Mouse (Mus musculus): ENCODE measurements around the gene Trpm5. TPM values are rescaled to one million over a fixed set of nuclear protein-coding genes. Genes with fewer than 3 reads are reported as not detected.

The Trpm5 gene
- polyA plus RNA-seq, 1 experiment from 2014 or later: 1.5 TPM

DNA sequence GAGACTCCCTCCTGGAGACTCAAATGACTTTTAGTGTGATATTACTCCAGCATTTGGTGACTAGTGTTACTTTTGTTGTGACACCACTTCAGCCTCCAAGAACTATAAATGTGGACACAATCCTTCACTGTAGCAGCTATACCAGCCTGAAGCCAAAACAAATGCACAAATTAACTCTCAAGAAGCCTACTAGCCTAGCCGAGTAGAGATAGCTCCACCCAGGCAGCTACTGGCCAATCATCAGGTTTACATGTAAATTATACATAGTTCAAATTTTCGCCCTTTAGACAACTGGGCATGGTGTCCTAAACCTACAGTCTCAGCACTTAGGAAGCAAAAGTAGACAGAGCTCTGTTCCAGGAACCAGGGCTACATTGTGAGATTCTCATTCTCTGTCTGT, 43.1 kb downstream of the Trpm5 start:
- no peaks in the 10 kb centered on the region for H3K27me3 ChIP-seq (ENCODE audit: control insufficient read depth, insufficient read depth, low read depth, low read length)
- H3K4me3 ChIP-seq (ENCODE audit: low read depth, low read length): no peak overlapping the region
- H3K9ac ChIP-seq (ENCODE audit: low read depth, low read length): no peak overlapping the region
- no peak overlapping the region for H3K4me2 ChIP-seq (ENCODE audit: low read length)
- H3K36me3 ChIP-seq (ENCODE audit: control insufficient read depth, insufficient read depth, low read length): no peaks in the 10 kb centered on the region
- ATAC-seq: no peak
- H3K4me1 ChIP-seq (ENCODE audit: control insufficient read depth, insufficient read depth, low read length): peaks cover 24% of the 10 kb centered on the region
- H3K9me3 ChIP-seq (replicated peaks; ENCODE audit: control insufficient read depth, low read length, poor library complexity, severe bottlenecking): no peaks in the 10 kb centered on the region
- no peak overlapping the region for H3K27ac ChIP-seq (ENCODE audit: low read length)
- WGBS: 52% methylated on average over 2 of the region's 2 CpGs

DNA sequence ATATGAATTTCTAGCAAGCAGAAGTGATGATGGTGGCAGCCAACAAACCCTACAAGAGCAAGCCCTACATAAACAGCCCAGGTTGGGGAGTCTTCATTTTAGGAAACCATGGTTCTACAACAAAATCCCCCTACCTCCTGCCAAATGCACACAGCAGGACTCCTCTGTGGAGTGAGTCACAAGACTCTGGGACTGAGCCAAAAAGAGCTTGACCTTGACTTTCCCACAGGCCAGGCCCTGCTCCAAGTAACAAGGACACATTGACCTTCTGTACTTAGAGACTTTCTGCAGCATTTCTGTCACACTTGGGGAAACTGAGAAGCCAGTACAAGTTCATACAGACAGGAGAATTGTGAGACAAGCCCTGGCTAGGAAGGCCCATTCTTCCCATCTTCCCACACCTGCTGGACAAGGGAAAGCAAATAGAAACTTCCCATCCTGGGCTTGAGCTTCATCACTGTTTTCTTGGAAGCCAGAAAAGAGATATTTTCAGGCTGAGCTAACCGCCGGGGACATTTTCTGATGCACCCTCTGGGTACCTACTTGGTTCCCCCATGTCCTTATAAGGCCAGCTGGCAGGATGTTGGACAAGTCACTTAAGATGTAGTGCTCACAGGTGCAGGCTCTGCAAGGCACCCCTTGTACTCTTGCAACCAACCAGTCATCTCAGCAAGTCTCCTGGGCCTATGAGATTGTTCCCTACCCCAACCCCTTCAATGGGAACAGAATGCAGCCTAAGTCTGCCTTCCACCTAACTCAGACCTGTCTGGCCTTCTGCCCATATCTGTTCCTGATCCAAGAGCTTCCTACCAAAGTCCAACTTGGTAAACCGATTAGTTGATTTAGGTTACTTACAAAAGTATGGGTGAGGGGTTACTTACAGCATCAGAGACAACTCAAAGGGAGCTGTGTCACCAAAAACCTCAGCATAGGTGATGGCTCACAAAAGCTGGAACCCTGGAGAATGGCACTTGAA, 44.3 kb downstream of the Trpm5 start:
- peaks cover 21% of the 10 kb centered on the region for H3K4me1 ChIP-seq (ENCODE audit: control insufficient read depth, insufficient read depth, low read length)
- H3K27me3 ChIP-seq (ENCODE audit: control insufficient read depth, insufficient read depth, low read depth, low read length): no peaks in the 10 kb centered on the region
- no peak overlapping the region for H3K9ac ChIP-seq (ENCODE audit: low read depth, low read length)
- H3K27ac ChIP-seq (ENCODE audit: low read length): no peak overlapping the region
- no peak overlapping the region for H3K4me3 ChIP-seq (ENCODE audit: low read depth, low read length)
- H3K4me2 ChIP-seq (ENCODE audit: low read length): no peak overlapping the region
- H3K36me3 ChIP-seq (ENCODE audit: control insufficient read depth, insufficient read depth, low read length): no peaks in the 10 kb centered on the region
- ATAC-seq: no peak
- WGBS: 97% methylated on average over 3 of the region's 3 CpGs
- no peaks in the 10 kb centered on the region for H3K9me3 ChIP-seq (replicated peaks; ENCODE audit: control insufficient read depth, low read length, poor library complexity, severe bottlenecking)

DNA sequence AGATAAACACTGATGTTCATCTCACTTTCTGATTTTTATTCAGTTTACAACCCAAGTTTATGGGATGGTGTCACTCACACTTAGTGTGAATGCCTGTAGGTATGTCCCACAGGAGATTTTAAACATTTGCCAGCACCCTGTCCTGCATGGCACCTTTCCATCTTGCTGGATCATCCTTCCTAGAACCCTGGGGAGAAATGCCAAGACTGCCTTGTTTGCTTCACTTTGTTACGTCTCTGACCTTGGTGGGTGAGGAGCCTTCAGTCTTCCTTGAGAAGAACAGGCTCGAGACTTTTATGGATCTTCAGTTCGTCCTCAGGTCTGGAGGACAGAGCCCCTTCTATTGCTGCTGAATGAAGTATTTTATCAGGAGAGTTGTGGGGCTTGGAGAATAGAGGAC, 45.1 kb downstream of the Trpm5 start:
- Histone ChIP-seq H3K4me1 (ENCODE audit: control insufficient read depth, insufficient read depth, low read length) (peaks cover 13% of the 10 kb centered on the region), H3K27me3 (ENCODE audit: control insufficient read depth, insufficient read depth, low read depth, low read length) (no peaks in the 10 kb centered on the region), H3K4me2 (ENCODE audit: low read length) (no peak overlapping the region), H3K36me3 (ENCODE audit: control insufficient read depth, insufficient read depth, low read length) (no peaks in the 10 kb centered on the region), H3K4me3 (ENCODE audit: low read depth, low read length) (no peak overlapping the region), H3K27ac (ENCODE audit: low read length) (no peak overlapping the region), H3K9me3 (replicated peaks; ENCODE audit: control insufficient read depth, low read length, poor library complexity, severe bottlenecking) (no peaks in the 10 kb centered on the region), H3K9ac (ENCODE audit: low read depth, low read length) (no peak overlapping the region)
- ATAC-seq: no peak
- 82% methylated on average over 3 of the region's 3 CpGs for WGBS

DNA sequence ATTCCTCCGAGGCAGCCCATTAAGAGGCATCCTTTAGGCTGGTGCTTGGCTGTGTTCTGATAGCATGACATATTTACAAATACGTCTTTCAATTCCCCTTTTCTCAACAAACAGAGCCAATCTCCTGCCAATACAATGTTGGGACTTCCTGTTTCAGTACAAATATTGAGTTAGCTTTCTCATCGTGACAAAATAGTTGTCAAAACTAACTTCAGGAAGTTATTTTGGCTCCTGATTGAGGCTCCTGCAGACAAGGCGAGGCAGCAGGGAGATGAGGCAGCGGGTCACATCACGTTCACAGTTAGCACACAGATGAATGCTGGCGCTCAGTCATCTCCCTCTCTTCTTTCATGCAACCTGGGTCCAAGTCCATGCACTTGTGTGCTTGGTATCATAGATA, 48.1 kb downstream of the Trpm5 start:
- 84% methylated on average over 7 of the region's 7 CpGs for WGBS
- ATAC-seq: no peak
- no peaks in the 10 kb centered on the region for H3K27me3 ChIP-seq (ENCODE audit: control insufficient read depth, insufficient read depth, low read depth, low read length)

DNA sequence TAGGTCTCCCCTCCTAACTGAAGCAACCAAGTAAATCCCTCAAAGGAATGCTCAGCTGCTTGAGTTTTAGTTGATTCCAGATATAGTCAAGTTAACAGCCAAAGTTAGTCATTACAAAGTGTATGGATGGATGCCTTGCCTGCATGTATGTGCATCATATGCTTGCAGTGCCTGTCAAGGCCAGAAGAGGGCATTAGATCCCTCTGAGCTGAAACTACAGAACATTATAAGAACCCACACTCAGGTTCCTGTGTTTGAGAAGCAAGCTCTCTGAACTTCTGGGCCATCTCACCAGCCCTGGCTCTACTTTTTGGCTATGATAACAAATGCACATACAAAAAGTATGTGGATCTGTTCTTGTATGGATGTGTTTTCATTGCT, 49.6 kb downstream of the Trpm5 start:
- H3K9me3 ChIP-seq (replicated peaks; ENCODE audit: control insufficient read depth, low read length, poor library complexity, severe bottlenecking): no peaks in the 10 kb centered on the region
- no peak overlapping the region for H3K4me2 ChIP-seq (ENCODE audit: low read length)
- no peak overlapping the region for H3K9ac ChIP-seq (ENCODE audit: low read depth, low read length)
- H3K4me3 ChIP-seq (ENCODE audit: low read depth, low read length): no peak overlapping the region
- no peak overlapping the region for H3K27ac ChIP-seq (ENCODE audit: low read length)
- ATAC-seq: no peak
- H3K27me3 ChIP-seq (ENCODE audit: control insufficient read depth, insufficient read depth, low read depth, low read length): no peaks in the 10 kb centered on the region
- H3K4me1 ChIP-seq (ENCODE audit: control insufficient read depth, insufficient read depth, low read length): no peaks in the 10 kb centered on the region
- no peaks in the 10 kb centered on the region; the same call in 1 of the 2 replicates for H3K36me3 ChIP-seq (ENCODE audit: control insufficient read depth, insufficient read depth, low read length)

More for the DNA sequence above, 48.1 kb downstream of the Trpm5 start:
- H3K9ac ChIP-seq (ENCODE audit: low read depth, low read length): no peak overlapping the region
- no peaks in the 10 kb centered on the region; the same call in 1 of the 2 replicates for H3K36me3 ChIP-seq (ENCODE audit: control insufficient read depth, insufficient read depth, low read length)
- no peak overlapping the region for H3K4me3 ChIP-seq (ENCODE audit: low read depth, low read length)
- no peaks in the 10 kb centered on the region for H3K9me3 ChIP-seq (replicated peaks; ENCODE audit: control insufficient read depth, low read length, poor library complexity, severe bottlenecking)
- H3K4me1 ChIP-seq (ENCODE audit: control insufficient read depth, insufficient read depth, low read length): no peaks in the 10 kb centered on the region
- no peak overlapping the region for H3K27ac ChIP-seq (ENCODE audit: low read length)
- H3K4me2 ChIP-seq (ENCODE audit: low read length): no peak overlapping the region

DNA sequence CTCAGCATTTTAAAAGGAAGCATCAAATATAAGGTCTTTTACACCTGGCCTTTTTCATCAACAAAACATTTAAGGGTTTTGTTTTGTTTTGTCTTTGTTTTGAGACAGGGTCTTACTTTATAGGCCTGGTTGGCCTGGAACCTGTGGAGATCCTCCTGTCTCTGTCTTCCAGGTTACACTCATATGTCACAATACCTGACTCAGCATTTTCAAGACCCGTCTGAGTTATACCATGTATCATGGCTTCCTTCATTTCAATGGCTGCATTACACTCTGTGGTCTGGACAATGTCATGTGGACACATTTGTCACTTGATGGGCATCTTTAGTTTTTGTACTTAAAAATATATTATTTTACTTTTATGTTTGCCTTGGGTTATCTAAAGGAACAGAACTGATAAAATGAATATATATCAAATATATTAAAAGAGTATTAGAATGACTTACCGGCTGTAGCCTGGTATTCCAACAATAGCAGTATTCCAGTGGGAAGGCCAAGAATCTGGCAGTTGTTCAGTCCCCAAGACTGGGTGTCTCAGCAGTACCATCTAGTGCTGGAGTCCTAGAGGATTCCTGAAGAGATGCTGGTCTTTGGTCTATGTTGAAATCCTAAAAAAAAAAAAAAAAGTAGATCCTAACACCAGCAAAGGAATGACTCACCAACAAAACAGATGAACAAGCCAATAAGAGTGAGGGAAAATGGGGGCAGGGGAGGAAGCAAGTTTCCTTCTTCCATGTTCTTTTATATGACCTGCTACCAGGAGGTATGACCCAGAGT, 50.2 kb downstream of the Trpm5 start:
- no peaks in the 10 kb centered on the region; the same call in 1 of the 2 replicates for H3K36me3 ChIP-seq (ENCODE audit: control insufficient read depth, insufficient read depth, low read length)
- no peaks in the 10 kb centered on the region for H3K4me1 ChIP-seq (ENCODE audit: control insufficient read depth, insufficient read depth, low read length)
- no peaks in the 10 kb centered on the region for H3K27me3 ChIP-seq (ENCODE audit: control insufficient read depth, insufficient read depth, low read depth, low read length)
- ATAC-seq: no peak
- 91% methylated on average over 2 of the region's 2 CpGs for WGBS
- no peaks in the 10 kb centered on the region for H3K9me3 ChIP-seq (replicated peaks; ENCODE audit: control insufficient read depth, low read length, poor library complexity, severe bottlenecking)
- no peak overlapping the region for H3K27ac ChIP-seq (ENCODE audit: low read length)
- H3K9ac ChIP-seq (ENCODE audit: low read depth, low read length): no peak overlapping the region
- no peak overlapping the region for H3K4me2 ChIP-seq (ENCODE audit: low read length)
- no peak overlapping the region for H3K4me3 ChIP-seq (ENCODE audit: low read depth, low read length)

DNA sequence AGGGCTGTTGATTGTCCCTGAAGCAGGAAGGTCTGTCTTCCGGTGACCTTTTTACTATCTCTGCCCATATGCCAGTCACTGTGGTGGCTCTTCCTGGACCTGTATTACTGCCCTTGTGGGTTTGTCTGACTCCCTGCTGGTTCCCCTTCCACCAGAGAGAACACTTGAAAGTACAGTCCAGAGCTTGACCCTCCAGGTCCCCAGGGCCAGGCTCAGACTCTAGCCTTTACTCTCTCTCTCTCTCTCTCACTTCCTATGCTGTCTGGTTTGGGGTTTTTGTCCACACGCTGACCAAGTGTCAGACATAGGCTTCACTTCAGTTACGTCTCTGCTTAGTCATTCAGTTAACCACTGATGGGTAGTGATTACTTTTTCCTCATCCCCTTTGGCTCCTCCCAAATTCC, 51.5 kb downstream of the Trpm5 start:
- WGBS: 85% methylated on average over 3 of the region's 3 CpGs
- Histone ChIP-seq H3K4me2 (ENCODE audit: low read length) (no peak overlapping the region), H3K9me3 (replicated peaks; ENCODE audit: control insufficient read depth, low read length, poor library complexity, severe bottlenecking) (no peaks in the 10 kb centered on the region), H3K27ac (ENCODE audit: low read length) (no peak overlapping the region), H3K36me3 (ENCODE audit: control insufficient read depth, insufficient read depth, low read length) (no peaks in the 10 kb centered on the region; the same call in 1 of the 2 replicates), H3K9ac (ENCODE audit: low read depth, low read length) (no peak overlapping the region), H3K27me3 (ENCODE audit: control insufficient read depth, insufficient read depth, low read depth, low read length) (no peaks in the 10 kb centered on the region), H3K4me3 (ENCODE audit: low read depth, low read length) (no peak overlapping the region), H3K4me1 (ENCODE audit: control insufficient read depth, insufficient read depth, low read length) (no peaks in the 10 kb centered on the region)
- no peak for ATAC-seq

DNA sequence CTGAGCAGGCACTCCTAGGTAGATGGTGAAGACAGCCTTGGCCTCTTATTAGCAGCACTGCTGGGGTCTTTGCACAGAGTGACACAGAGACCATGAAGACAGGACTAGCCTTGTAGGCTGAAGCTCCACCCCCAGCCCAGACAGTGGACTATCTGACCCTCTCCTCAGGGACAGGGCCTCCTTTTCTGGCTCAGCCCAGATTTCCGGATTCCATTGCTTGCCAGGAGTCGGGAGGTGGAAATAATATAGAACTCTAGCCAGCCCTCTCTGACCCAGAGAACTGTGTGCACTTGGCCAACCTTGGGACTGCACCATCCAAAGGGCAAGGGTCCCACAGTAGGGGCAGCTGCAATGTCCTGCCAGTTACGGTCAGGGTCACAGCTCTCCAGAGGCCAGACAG, 52.4 kb downstream of the Trpm5 start:
- H3K27me3 ChIP-seq (ENCODE audit: control insufficient read depth, insufficient read depth, low read depth, low read length): no peaks in the 10 kb centered on the region
- no peaks in the 10 kb centered on the region for H3K4me1 ChIP-seq (ENCODE audit: control insufficient read depth, insufficient read depth, low read length)
- H3K27ac ChIP-seq (ENCODE audit: low read length): no peak overlapping the region
- H3K9me3 ChIP-seq (replicated peaks; ENCODE audit: control insufficient read depth, low read length, poor library complexity, severe bottlenecking): no peaks in the 10 kb centered on the region
- 81% methylated on average over 3 of the region's 3 CpGs for WGBS
- no peak overlapping the region for H3K4me2 ChIP-seq (ENCODE audit: low read length)
- no peak for ATAC-seq
- no peak overlapping the region for H3K9ac ChIP-seq (ENCODE audit: low read depth, low read length)
- no peak overlapping the region for H3K4me3 ChIP-seq (ENCODE audit: low read depth, low read length)
- H3K36me3 ChIP-seq (ENCODE audit: control insufficient read depth, insufficient read depth, low read length): peaks cover 3% of the 10 kb centered on the region

Data from midbrain, embryonic 16.5 days (tissue).